ENCODE assay signal across 12 mouse cellular contexts in genomic region chr1:157178988-157179764, GRCm38 (mm10).
DNase-seq lines count a peak whose midpoint lies in the region; ATAC-seq and TF ChIP-seq lines count a peak whose summit lies in the region.
"Had no signal": no experiment of that assay in that cellular context is flagged by ENCODE, and none has a peak within 500 bp of the region (broad histone marks: within the 10 kb centered on the region; RNA-seq: fewer than 3 reads in every experiment).

No protein-coding gene starts in this region.

- no peak overlapping the region for H3K9ac ChIP-seq in heart, adult 2 months (ENCODE audit: low read depth, low read length)
- H3K9ac ChIP-seq in heart, postnatal 0 days (replicated peaks; ENCODE audit: low read depth, low read length): peak overlapping the region; percentile 45
- no peak overlapping the region for H3K9ac ChIP-seq in midbrain, embryonic 13.5 days (replicated peaks)
- H3K9ac ChIP-seq in kidney, embryonic 15.5 days: no peak overlapping the region
- H3K9ac ChIP-seq: lung, embryonic 15.5 days; stomach, embryonic 15.5 days had no signal

- H3K27ac ChIP-seq in heart, adult 2 months: peak overlapping the region; percentile 48
- H3K27ac ChIP-seq in heart, postnatal 0 days (ENCODE audit: low read depth): peak overlapping the region; percentile 79
- H3K27ac ChIP-seq in midbrain, embryonic 13.5 days: no peak overlapping the region; the same call in 1 of the 2 replicates
- H3K27ac ChIP-seq in kidney, embryonic 15.5 days: no peak overlapping the region
- H3K27ac ChIP-seq: lung, embryonic 15.5 days; stomach, embryonic 15.5 days had no signal

- intact Hi-C loops in heart, adult 2 months (cut with DNase I): no loop called here
- intact Hi-C loops in heart, postnatal 25 days (cut with DNase I): loop anchor here (5.0 kb wide), 1 partner anchor 103 kb away; no protein-coding TSS in a partner anchor

- H3K4me1 ChIP-seq in heart, adult 2 months (ENCODE audit: control insufficient read depth, insufficient read depth, low read length): peaks cover 3% of the 10 kb centered on the region; the same call in 1 of the 2 replicates
- peaks cover 13% of the 10 kb centered on the region for H3K4me1 ChIP-seq in heart, postnatal 0 days (ENCODE audit: control insufficient read depth, insufficient read depth)
- peaks cover 34% of the 10 kb centered on the region for H3K4me1 ChIP-seq in midbrain, embryonic 13.5 days (replicated peaks)
- H3K4me1 ChIP-seq in kidney, embryonic 15.5 days: peaks cover 4% of the 10 kb centered on the region; the same call in 1 of the 2 replicates
- H3K4me1 ChIP-seq: stomach, embryonic 15.5 days had no signal

- no peaks in the 10 kb centered on the region for H3K79me2 ChIP-seq in heart, adult 2 months (replicated peaks; ENCODE audit: control insufficient read depth, insufficient read depth, low read length)

- no peak for DNase-seq in heart, adult 2 months
- DNase-seq in heart, postnatal 25 days (ENCODE audit: low spot score): no peak
- peak; percentile 38 for DNase-seq in embryo, embryonic 11 days
- DNase-seq in heart, postnatal 0 days (ENCODE audit: low spot score): peak; percentile 54
- no peak for DNase-seq in frontal cortex, adult 2 months (ENCODE audit: extremely low spot score in 1 of 2, low spot score in 1 of 2)
- DNase-seq in cerebellum, postnatal 4 days (ENCODE audit: low spot score in 2 of 2): no peak
- DNase-seq: gastrocnemius, postnatal 14 days; right cerebral cortex, postnatal 14 days had no signal

- WGBS in heart, adult 2 months: 39% methylated on average over 9 of the region's 9 CpGs
- 33% methylated on average over 9 of the region's 9 CpGs for WGBS in heart, postnatal 0 days
- 23% methylated on average over 9 of the region's 9 CpGs for WGBS in midbrain, embryonic 13.5 days
- WGBS in kidney, embryonic 15.5 days: 48% methylated on average over 9 of the region's 9 CpGs

- H3K4me3 ChIP-seq in heart, adult 2 months: peak overlapping the region; percentile 20
- H3K4me3 ChIP-seq in heart, postnatal 0 days (ENCODE audit: low read depth, low read length): peak overlapping the region; percentile 33
- H3K4me3 ChIP-seq in midbrain, embryonic 13.5 days (replicated peaks): no peak overlapping the region
- no peak overlapping the region for H3K4me3 ChIP-seq in kidney, embryonic 15.5 days (replicated peaks)
- H3K4me3 ChIP-seq: lung, embryonic 15.5 days; stomach, embryonic 15.5 days had no signal

- no peak for TF ChIP-seq POLR2A in heart, adult 2 months (IDR thresholded peaks at IDR 0.05; ENCODE audit: insufficient read depth, low read depth, low read length)

- TF ChIP-seq EP300 in heart, adult 2 months (IDR thresholded peaks at IDR 0.05; ENCODE audit: insufficient read depth, low read depth, low read length): no peak
- no peak for TF ChIP-seq EP300 in heart, postnatal 0 days (IDR thresholded peaks at IDR 0.05; ENCODE audit: low read depth)

- peaks cover 5% of the 10 kb centered on the region for H3K36me3 ChIP-seq in heart, adult 2 months (ENCODE audit: control insufficient read depth, insufficient read depth, low read length)
- H3K36me3 ChIP-seq in heart, postnatal 0 days (replicated peaks; ENCODE audit: control insufficient read depth, insufficient read depth, low read length): peaks cover 14% of the 10 kb centered on the region
- H3K36me3 ChIP-seq in midbrain, embryonic 13.5 days: peaks cover 14% of the 10 kb centered on the region
- peaks cover 7% of the 10 kb centered on the region; the same call in 1 of the 2 replicates for H3K36me3 ChIP-seq in kidney, embryonic 15.5 days
- H3K36me3 ChIP-seq: lung, embryonic 15.5 days; stomach, embryonic 15.5 days had no signal

- peak; percentile 74 for ATAC-seq in heart, postnatal 0 days (ENCODE audit: insufficient read depth, low read depth)
- ATAC-seq in midbrain, embryonic 13.5 days: 0 out of 2 replicates have a peak, but pooled peaks have one; percentile 53
- no peak for ATAC-seq in kidney, embryonic 15.5 days (replicated peaks; ENCODE audit: low FRiP score)

- TF ChIP-seq CTCF in heart, adult 2 months (IDR thresholded peaks at IDR 0.05): no peak
- no peak for TF ChIP-seq CTCF in heart, postnatal 0 days (IDR thresholded peaks at IDR 0.05; ENCODE audit: low read depth)

- H3K9me3 ChIP-seq in heart, postnatal 0 days (replicated peaks; ENCODE audit: control insufficient read depth, low read length): no peaks in the 10 kb centered on the region
- H3K9me3 ChIP-seq in midbrain, embryonic 13.5 days: no peaks in the 10 kb centered on the region
- no peaks in the 10 kb centered on the region for H3K9me3 ChIP-seq in kidney, embryonic 15.5 days (replicated peaks)
- H3K9me3 ChIP-seq: lung, embryonic 15.5 days; stomach, embryonic 15.5 days had no signal

- no peaks in the 10 kb centered on the region for H3K27me3 ChIP-seq in heart, adult 2 months (ENCODE audit: control insufficient read depth, insufficient read depth, low read length)
- no peaks in the 10 kb centered on the region for H3K27me3 ChIP-seq in heart, postnatal 0 days (ENCODE audit: control insufficient read depth, insufficient read depth, low read length)
- H3K27me3 ChIP-seq in midbrain, embryonic 13.5 days: no peaks in the 10 kb centered on the region
- no peaks in the 10 kb centered on the region for H3K27me3 ChIP-seq in kidney, embryonic 15.5 days
- H3K27me3 ChIP-seq: lung, embryonic 15.5 days; stomach, embryonic 15.5 days had no signal

- H3K4me2 ChIP-seq in heart, postnatal 0 days (ENCODE audit: low read depth, low read length): peak overlapping the region; percentile 59
- peak overlapping the region; percentile 32 for H3K4me2 ChIP-seq in midbrain, embryonic 13.5 days (replicated peaks)
- H3K4me2 ChIP-seq in kidney, embryonic 15.5 days: no peak overlapping the region
- H3K4me2 ChIP-seq: lung, embryonic 15.5 days; stomach, embryonic 15.5 days had no signal

Comparison
In these comparisons a context has a peak if more than half of its experiments do, and no peak if none do; other contexts are left out.
1. DNase-seq: peak in embryo, embryonic 11 days (single experiment) and heart, postnatal 0 days (single experiment); none in heart, adult 2 months (0 of 2), heart, postnatal 25 days (single experiment), frontal cortex, adult 2 months (0 of 2) and cerebellum, postnatal 4 days (0 of 2).
2. H3K27ac ChIP-seq: peak in heart, adult 2 months (single experiment) and heart, postnatal 0 days (single experiment); none in midbrain, embryonic 13.5 days (single experiment) and kidney, embryonic 15.5 days (single experiment).
3. H3K4me3 ChIP-seq: peak in heart, adult 2 months (single experiment) and heart, postnatal 0 days (single experiment); none in midbrain, embryonic 13.5 days (single experiment) and kidney, embryonic 15.5 days (single experiment).